Mouse (Mus musculus): ENCODE measurements at regions not wholly inside any gene's neighbourhood (a gene's known extent, or its start where the extent isn't known, plus 50 kb on each side); places are given as distances from the start of the nearest gene placed in this dataset.

GRCm38 (mm10) chr2:148581666-148582065, 90.7 kb upstream of the Nxt1 start:
- H3K9ac ChIP-seq (ENCODE audit: low read length) = no peak overlapping the region
- no peak overlapping the region for H3K4me3 ChIP-seq (ENCODE audit: low read length)
- H3K27ac ChIP-seq (ENCODE audit: low read length) = no peak overlapping the region
- H3K9me3 ChIP-seq (replicated peaks; ENCODE audit: control insufficient read depth, low read length) = no peaks in the 10 kb centered on the region
- H3K4me2 ChIP-seq (ENCODE audit: low read depth, low read length) = no peak overlapping the region
- no peak for ATAC-seq (replicated peaks; ENCODE audit: extremely low read depth, insufficient read depth, low FRiP score)
- H3K4me1 ChIP-seq (ENCODE audit: control insufficient read depth, insufficient read depth, low read length) = no peaks in the 10 kb centered on the region
- no peaks in the 10 kb centered on the region for H3K36me3 ChIP-seq (ENCODE audit: control insufficient read depth, insufficient read depth)
- 81% methylated on average over 4 of the region's 4 CpGs for WGBS
- H3K27me3 ChIP-seq (ENCODE audit: control insufficient read depth, insufficient read depth, low read length) = no peaks in the 10 kb centered on the region

GRCm38 (mm10) chr2:148580286-148580966, 92.0 kb upstream of the Nxt1 start:
- no peak for ATAC-seq (replicated peaks; ENCODE audit: extremely low read depth, insufficient read depth, low FRiP score)

GRCm38 (mm10) chr2:148579564-148579963, 92.8 kb upstream of the Nxt1 start:
- no peaks in the 10 kb centered on the region for H3K4me1 ChIP-seq (ENCODE audit: control insufficient read depth, insufficient read depth, low read length)
- no peaks in the 10 kb centered on the region for H3K27me3 ChIP-seq (ENCODE audit: control insufficient read depth, insufficient read depth, low read length)
- no peaks in the 10 kb centered on the region for H3K36me3 ChIP-seq (ENCODE audit: control insufficient read depth, insufficient read depth)
- H3K4me2 ChIP-seq (ENCODE audit: low read depth, low read length) = no peak overlapping the region
- no peak overlapping the region for H3K9ac ChIP-seq (ENCODE audit: low read length)
- no peak overlapping the region for H3K27ac ChIP-seq (ENCODE audit: low read length)
- no peak overlapping the region for H3K4me3 ChIP-seq (ENCODE audit: low read length)
- 54% methylated on average over 2 of the region's 2 CpGs for WGBS
- no peaks in the 10 kb centered on the region for H3K9me3 ChIP-seq (replicated peaks; ENCODE audit: control insufficient read depth, low read length)
- ATAC-seq (replicated peaks; ENCODE audit: extremely low read depth, insufficient read depth, low FRiP score) = no peak

More at GRCm38 (mm10) chr2:148580286-148580966, 92.0 kb upstream of the Nxt1 start:
- WGBS = 37% methylated on average over 7 of the region's 7 CpGs
- H3K9ac ChIP-seq (ENCODE audit: low read length) = no peak overlapping the region
- no peaks in the 10 kb centered on the region for H3K4me1 ChIP-seq (ENCODE audit: control insufficient read depth, insufficient read depth, low read length)
- H3K27me3 ChIP-seq (ENCODE audit: control insufficient read depth, insufficient read depth, low read length) = no peaks in the 10 kb centered on the region
- H3K36me3 ChIP-seq (ENCODE audit: control insufficient read depth, insufficient read depth) = no peaks in the 10 kb centered on the region
- no peaks in the 10 kb centered on the region for H3K9me3 ChIP-seq (replicated peaks; ENCODE audit: control insufficient read depth, low read length)
- no peak overlapping the region for H3K27ac ChIP-seq (ENCODE audit: low read length)
- no peak overlapping the region for H3K4me2 ChIP-seq (ENCODE audit: low read depth, low read length)
- no peak overlapping the region for H3K4me3 ChIP-seq (ENCODE audit: low read length)

GRCm38 (mm10) chr2:148579027-148579426, 93.4 kb upstream of the Nxt1 start:
- H3K4me2 ChIP-seq (ENCODE audit: low read depth, low read length) = no peak overlapping the region
- 69% methylated on average over 5 of the region's 5 CpGs for WGBS

GRCm38 (mm10) chr2:148578176-148578575, 94.2 kb upstream of the Nxt1 start:
- no peak for ATAC-seq (replicated peaks; ENCODE audit: extremely low read depth, insufficient read depth, low FRiP score)
- Histone ChIP-seq H3K4me3 (ENCODE audit: low read length) (no peak overlapping the region), H3K9ac (ENCODE audit: low read length) (no peak overlapping the region), H3K4me2 (ENCODE audit: low read depth, low read length) (no peak overlapping the region), H3K9me3 (replicated peaks; ENCODE audit: control insufficient read depth, low read length) (no peaks in the 10 kb centered on the region), H3K4me1 (ENCODE audit: control insufficient read depth, insufficient read depth, low read length) (no peaks in the 10 kb centered on the region), H3K36me3 (ENCODE audit: control insufficient read depth, insufficient read depth) (no peaks in the 10 kb centered on the region), H3K27ac (ENCODE audit: low read length) (no peak overlapping the region), H3K27me3 (ENCODE audit: control insufficient read depth, insufficient read depth, low read length) (no peaks in the 10 kb centered on the region)
- WGBS = 36% methylated on average over 2 of the region's 2 CpGs

More at GRCm38 (mm10) chr2:148579027-148579426, 93.4 kb upstream of the Nxt1 start:
- Histone ChIP-seq H3K9me3 (replicated peaks; ENCODE audit: control insufficient read depth, low read length) (no peaks in the 10 kb centered on the region), H3K27me3 (ENCODE audit: control insufficient read depth, insufficient read depth, low read length) (no peaks in the 10 kb centered on the region), H3K27ac (ENCODE audit: low read length) (no peak overlapping the region), H3K4me3 (ENCODE audit: low read length) (no peak overlapping the region), H3K4me1 (ENCODE audit: control insufficient read depth, insufficient read depth, low read length) (no peaks in the 10 kb centered on the region), H3K9ac (ENCODE audit: low read length) (no peak overlapping the region), H3K36me3 (ENCODE audit: control insufficient read depth, insufficient read depth) (no peaks in the 10 kb centered on the region)
- ATAC-seq (replicated peaks; ENCODE audit: extremely low read depth, insufficient read depth, low FRiP score) = no peak

GRCm38 (mm10) chr2:148575433-148575832, 97.0 kb upstream of the Nxt1 start:
- Histone ChIP-seq H3K27ac (ENCODE audit: low read length) (no peak overlapping the region), H3K9me3 (replicated peaks; ENCODE audit: control insufficient read depth, low read length) (no peaks in the 10 kb centered on the region), H3K9ac (ENCODE audit: low read length) (no peak overlapping the region), H3K27me3 (ENCODE audit: control insufficient read depth, insufficient read depth, low read length) (no peaks in the 10 kb centered on the region), H3K4me1 (ENCODE audit: control insufficient read depth, insufficient read depth, low read length) (no peaks in the 10 kb centered on the region), H3K4me3 (ENCODE audit: low read length) (no peak overlapping the region), H3K4me2 (ENCODE audit: low read depth, low read length) (no peak overlapping the region), H3K36me3 (ENCODE audit: control insufficient read depth, insufficient read depth) (no peaks in the 10 kb centered on the region)
- ATAC-seq (replicated peaks; ENCODE audit: extremely low read depth, insufficient read depth, low FRiP score) = no peak
- 71% methylated on average over 3 of the region's 3 CpGs for WGBS

GRCm38 (mm10) chr2:148572165-148572564, 100.2 kb upstream of the Nxt1 start:
- Histone ChIP-seq H3K4me3 (ENCODE audit: low read length) (no peak overlapping the region), H3K4me1 (ENCODE audit: control insufficient read depth, insufficient read depth, low read length) (no peaks in the 10 kb centered on the region), H3K9me3 (replicated peaks; ENCODE audit: control insufficient read depth, low read length) (no peaks in the 10 kb centered on the region), H3K4me2 (ENCODE audit: low read depth, low read length) (no peak overlapping the region), H3K36me3 (ENCODE audit: control insufficient read depth, insufficient read depth) (no peaks in the 10 kb centered on the region), H3K9ac (ENCODE audit: low read length) (no peak overlapping the region), H3K27me3 (ENCODE audit: control insufficient read depth, insufficient read depth, low read length) (no peaks in the 10 kb centered on the region), H3K27ac (ENCODE audit: low read length) (no peak overlapping the region)
- 15% methylated on average over 1 of the region's 1 CpGs for WGBS
- no peak for ATAC-seq (replicated peaks; ENCODE audit: extremely low read depth, insufficient read depth, low FRiP score)

- H3K4me3 ChIP-seq (ENCODE audit: low read length) = no peak overlapping the region
- no peaks in the 10 kb centered on the region for H3K27me3 ChIP-seq (ENCODE audit: control insufficient read depth, insufficient read depth, low read length)
- ATAC-seq (replicated peaks; ENCODE audit: extremely low read depth, insufficient read depth, low FRiP score) = no peak
- WGBS = 97% methylated on average over 1 of the region's 1 CpGs
- H3K9ac ChIP-seq (ENCODE audit: low read length) = no peak overlapping the region
- no peaks in the 10 kb centered on the region for H3K4me1 ChIP-seq (ENCODE audit: control insufficient read depth, insufficient read depth, low read length)
- no peak overlapping the region for H3K27ac ChIP-seq (ENCODE audit: low read length)
- H3K4me2 ChIP-seq (ENCODE audit: low read depth, low read length) = no peak overlapping the region
- no peaks in the 10 kb centered on the region for H3K9me3 ChIP-seq (replicated peaks; ENCODE audit: control insufficient read depth, low read length)
- no peaks in the 10 kb centered on the region for H3K36me3 ChIP-seq (ENCODE audit: control insufficient read depth, insufficient read depth)
Measured at GRCm38 (mm10) chr2:148571616-148572015, 100.8 kb upstream of the Nxt1 start.

GRCm38 (mm10) chr2:148571018-148571417, 101.4 kb upstream of the Nxt1 start:
- no peak for ATAC-seq (replicated peaks; ENCODE audit: extremely low read depth, insufficient read depth, low FRiP score)
- H3K36me3 ChIP-seq (ENCODE audit: control insufficient read depth, insufficient read depth) = no peaks in the 10 kb centered on the region
- H3K9ac ChIP-seq (ENCODE audit: low read length) = no peak overlapping the region
- H3K27me3 ChIP-seq (ENCODE audit: control insufficient read depth, insufficient read depth, low read length) = no peaks in the 10 kb centered on the region
- WGBS = 58% methylated on average over 5 of the region's 5 CpGs
- H3K4me2 ChIP-seq (ENCODE audit: low read depth, low read length) = no peak overlapping the region
- H3K9me3 ChIP-seq (replicated peaks; ENCODE audit: control insufficient read depth, low read length) = no peaks in the 10 kb centered on the region
- H3K4me1 ChIP-seq (ENCODE audit: control insufficient read depth, insufficient read depth, low read length) = no peaks in the 10 kb centered on the region
- H3K4me3 ChIP-seq (ENCODE audit: low read length) = no peak overlapping the region
- H3K27ac ChIP-seq (ENCODE audit: low read length) = no peak overlapping the region
